Mouse (Mus musculus): Measurements from ENCODE around the gene H2-Oa.

The H2-Oa gene

GRCm38 (mm10) chr17:34092197-34092875, at the start of gene H2-Oa:
TSS of gene H2-Oa (plus strand) at chr17:34092340.
- in situ Hi-C loops (cut with MboI, MseI): no loop called here

GRCm38 (mm10) chr17:34045941-34046340, 46.2 kb upstream of the H2-Oa start:
- in situ Hi-C loops (cut with MboI, MseI): no loop called here

- in situ Hi-C loops (cut with MboI, MseI): no loop called here
Observed at GRCm38 (mm10) chr17:34047404-34048050, 44.6 kb upstream of the H2-Oa start.

- in situ Hi-C loops (cut with MboI, MseI): loop anchor here (25.0 kb wide), 1 partner anchor 755 kb away; the partner anchor contains the start of gene Cyp21a1
Observed at GRCm38 (mm10) chr17:34057224-34057623, 34.9 kb upstream of the H2-Oa start.

- in situ Hi-C loops (cut with MboI, MseI): loop anchor here (25.0 kb wide), 1 partner anchor 743 kb away; the partner anchor contains the start of gene Cyp21a1
Observed at GRCm38 (mm10) chr17:34068864-34069263, 23.3 kb upstream of the H2-Oa start.

DNA sequence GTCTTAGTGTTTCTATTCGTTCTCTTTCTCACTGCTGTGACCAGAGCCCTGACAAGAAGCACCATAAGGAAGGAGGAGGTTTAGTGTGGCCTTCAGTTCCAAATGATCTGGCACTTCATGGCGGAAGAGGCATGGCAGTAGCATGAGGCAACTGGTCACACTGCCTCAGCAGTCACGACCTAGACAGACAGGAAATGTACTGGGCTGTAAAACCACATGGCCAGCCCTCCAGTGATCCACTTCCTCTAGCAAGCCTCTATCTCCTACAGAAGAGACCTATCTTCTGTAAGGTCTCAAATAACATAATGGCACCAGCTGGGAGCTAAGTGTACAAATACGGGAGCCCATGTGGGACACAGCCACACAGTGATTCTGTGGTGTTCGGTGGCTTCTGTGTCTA, 20.0 kb upstream of the H2-Oa start:
- in situ Hi-C loops (cut with MboI, MseI): loop anchor here (10.0 to 25.0 kb wide), 2 partner anchors 517 to 740 kb away; partner anchors contain the start of genes Cyp21a1 and Myo1f

GRCm38 (mm10) chr17:34075271-34075670, 16.9 kb upstream of the H2-Oa start:
- in situ Hi-C loops (cut with MboI, MseI): loop anchor here (10.0 kb wide), 1 partner anchor 520 kb away; the partner anchor contains the start of gene Myo1f

- in situ Hi-C loops (cut with MboI, MseI): loop anchor here (10.0 kb wide), 1 partner anchor 523 kb away; the partner anchor contains the start of gene Myo1f
Observed at GRCm38 (mm10) chr17:34077549-34077948, 14.6 kb upstream of the H2-Oa start.

DNA sequence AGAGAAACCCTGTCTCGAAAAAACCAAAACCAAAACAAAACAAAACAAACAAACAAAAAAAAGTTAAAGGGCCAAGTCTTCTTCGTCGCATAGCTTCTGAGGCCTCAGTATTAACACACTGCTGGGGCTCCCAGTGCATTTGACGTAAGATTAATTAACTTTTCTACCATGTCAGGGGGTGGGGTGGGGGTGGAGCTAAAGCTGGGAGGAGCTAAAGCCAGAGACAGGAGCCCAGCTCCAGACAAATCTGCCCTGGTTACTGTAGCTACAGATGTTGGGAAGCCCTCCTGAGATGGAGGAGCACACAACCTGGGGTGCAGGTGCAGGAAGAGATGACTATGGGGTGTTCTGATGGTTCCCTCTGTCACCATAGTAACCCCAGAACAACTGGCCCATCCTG, 14.0 kb upstream of the H2-Oa start:
- in situ Hi-C loops (cut with MboI, MseI): loop anchor here (10.0 kb wide), 1 partner anchor 523 kb away; the partner anchor contains the start of gene Myo1f

GRCm38 (mm10) chr17:34079002-34079401, 13.1 kb upstream of the H2-Oa start:
- in situ Hi-C loops (cut with MboI, MseI): loop anchor here (10.0 kb wide), 1 partner anchor 524 kb away; the partner anchor contains the start of gene Myo1f

- in situ Hi-C loops (cut with MboI, MseI): loop anchor here (5.0 to 10.0 kb wide), 2 partner anchors 88 to 525 kb away; partner anchors contain the start of gene Myo1f
Observed at GRCm38 (mm10) chr17:34079621-34080020, 12.5 kb upstream of the H2-Oa start.

GRCm38 (mm10) chr17:34083104-34083503, 9.0 kb upstream of the H2-Oa start:
- in situ Hi-C loops (cut with MboI, MseI): loop anchor here (5.0 kb wide), 1 partner anchor 84 kb away; no protein-coding TSS in a partner anchor

- in situ Hi-C loops (cut with MboI, MseI): no loop called here
Observed at GRCm38 (mm10) chr17:34087386-34087785, 4.8 kb upstream of the H2-Oa start.

DNA sequence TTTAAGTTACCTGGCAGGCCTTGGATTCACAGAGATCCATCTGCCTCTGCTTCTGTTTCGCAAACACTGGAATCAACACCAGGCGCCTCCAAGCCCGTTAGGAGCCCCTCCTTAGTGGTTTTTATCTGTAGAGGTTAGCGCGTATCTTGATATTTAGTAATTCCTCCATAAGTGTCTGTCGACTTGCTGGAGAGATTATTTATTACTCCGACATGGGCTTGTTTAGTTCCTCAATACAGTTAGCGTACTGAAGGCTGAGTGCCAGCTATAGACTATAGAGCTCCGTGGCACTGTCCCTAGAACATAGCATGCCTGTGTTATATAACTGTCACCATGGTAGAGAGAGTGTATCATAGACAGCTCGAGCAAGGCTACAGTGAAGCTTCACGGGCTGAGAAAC, 4.0 kb upstream of the H2-Oa start:
- in situ Hi-C loops (cut with MboI, MseI): no loop called here

GRCm38 (mm10) chr17:34090923-34091322, 1.2 kb upstream of the H2-Oa start:
- in situ Hi-C loops (cut with MboI, MseI): no loop called here

DNA sequence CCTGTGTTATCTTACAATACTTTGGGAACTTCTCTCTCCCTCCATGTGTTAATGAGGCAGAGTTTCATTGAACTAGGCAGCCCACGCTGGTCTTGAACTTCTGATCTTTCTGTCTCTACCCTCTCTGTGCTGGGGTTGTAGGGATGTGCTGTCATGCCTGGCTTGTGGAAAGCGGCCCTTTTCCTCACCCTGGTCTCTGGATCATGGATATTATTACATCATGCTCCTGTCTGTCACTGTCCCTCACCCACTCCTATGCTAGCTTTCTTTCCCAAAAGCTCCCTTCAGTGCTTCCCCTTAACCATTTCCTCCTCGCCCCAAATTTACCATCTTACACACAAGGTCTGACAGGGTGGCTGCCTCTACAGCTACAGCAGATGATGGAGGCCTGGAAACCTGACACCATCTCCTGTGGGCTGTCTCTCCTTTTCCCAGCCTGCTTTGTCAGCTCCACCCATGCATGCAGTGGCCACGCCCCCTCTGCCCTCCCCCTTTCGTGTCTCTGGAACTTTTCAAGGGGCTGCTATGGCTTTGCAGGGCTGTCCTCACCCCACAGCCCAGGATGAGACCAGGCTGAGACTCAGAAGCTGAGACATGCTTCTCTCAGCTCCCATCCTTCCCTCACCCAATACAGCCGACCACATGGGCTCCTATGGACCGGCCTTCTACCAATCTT, 1.2 kb downstream of the H2-Oa start:
- in situ Hi-C loops (cut with MboI, MseI): no loop called here

GRCm38 (mm10) chr17:34094283-34095035, 2.3 kb downstream of the H2-Oa start:
- in situ Hi-C loops (cut with MboI, MseI): no loop called here

DNA sequence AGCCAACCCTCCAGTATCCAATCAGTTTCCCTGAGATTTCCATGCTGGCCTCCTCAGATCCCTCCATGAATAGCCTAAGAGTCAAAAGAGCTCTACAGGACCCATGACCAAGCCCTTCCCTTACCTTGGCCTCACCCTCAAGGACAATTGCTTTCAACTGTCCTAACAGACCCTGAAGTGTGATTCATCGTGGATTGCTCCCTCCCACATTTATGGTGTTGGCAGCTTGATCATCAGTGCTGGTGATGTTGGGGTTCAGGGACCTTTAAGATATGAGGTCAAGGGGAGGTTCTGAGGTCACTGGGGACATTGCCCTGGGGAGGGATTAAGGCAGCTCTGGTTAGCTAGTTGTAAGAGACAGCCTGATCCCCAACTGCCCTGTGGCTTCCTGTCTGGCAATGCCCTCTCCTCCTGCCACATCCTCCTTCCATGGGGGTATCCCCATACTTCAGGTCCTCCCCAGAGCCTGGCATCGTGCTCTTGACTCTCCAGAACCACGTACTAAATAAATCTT, 4.4 kb downstream of the H2-Oa start:
- in situ Hi-C loops (cut with MboI, MseI): no loop called here

DNA sequence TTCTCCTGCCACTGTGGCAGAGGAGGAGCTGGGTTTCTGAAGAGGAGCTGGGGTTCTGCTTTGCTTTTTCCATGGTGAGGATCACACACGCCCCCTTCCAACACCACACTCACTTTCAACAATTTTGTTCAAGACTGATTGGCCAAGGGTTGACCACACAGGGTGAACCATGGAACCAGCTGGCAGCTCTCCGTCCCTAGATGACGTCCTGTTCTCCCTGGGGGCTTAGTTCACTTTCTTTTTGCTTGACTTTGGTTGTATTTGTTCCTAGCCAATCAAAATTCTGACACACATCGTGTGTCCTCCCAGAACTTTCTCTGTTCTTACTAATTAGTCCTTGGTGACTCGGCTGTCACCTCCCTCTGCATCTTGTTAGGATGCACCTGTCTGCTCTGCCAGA, 5.1 kb downstream of the H2-Oa start:
- in situ Hi-C loops (cut with MboI, MseI): no loop called here

- in situ Hi-C loops (cut with MboI, MseI): no loop called here
Observed at GRCm38 (mm10) chr17:34098709-34099479, 6.8 kb downstream of the H2-Oa start.
